Mouse (Mus musculus): ENCODE measurements around the gene Hrc. TPM values are rescaled to one million over a fixed set of nuclear protein-coding genes. Genes with fewer than 3 reads are reported as not detected.
A peak's percentile ranks its signal among the peaks of the same experiment; 100 is the strongest.

The Hrc gene
- total RNA-seq, 4 experiments from 2014 or later: 1,032 to 1,216 (median 1,081) TPM

DNA sequence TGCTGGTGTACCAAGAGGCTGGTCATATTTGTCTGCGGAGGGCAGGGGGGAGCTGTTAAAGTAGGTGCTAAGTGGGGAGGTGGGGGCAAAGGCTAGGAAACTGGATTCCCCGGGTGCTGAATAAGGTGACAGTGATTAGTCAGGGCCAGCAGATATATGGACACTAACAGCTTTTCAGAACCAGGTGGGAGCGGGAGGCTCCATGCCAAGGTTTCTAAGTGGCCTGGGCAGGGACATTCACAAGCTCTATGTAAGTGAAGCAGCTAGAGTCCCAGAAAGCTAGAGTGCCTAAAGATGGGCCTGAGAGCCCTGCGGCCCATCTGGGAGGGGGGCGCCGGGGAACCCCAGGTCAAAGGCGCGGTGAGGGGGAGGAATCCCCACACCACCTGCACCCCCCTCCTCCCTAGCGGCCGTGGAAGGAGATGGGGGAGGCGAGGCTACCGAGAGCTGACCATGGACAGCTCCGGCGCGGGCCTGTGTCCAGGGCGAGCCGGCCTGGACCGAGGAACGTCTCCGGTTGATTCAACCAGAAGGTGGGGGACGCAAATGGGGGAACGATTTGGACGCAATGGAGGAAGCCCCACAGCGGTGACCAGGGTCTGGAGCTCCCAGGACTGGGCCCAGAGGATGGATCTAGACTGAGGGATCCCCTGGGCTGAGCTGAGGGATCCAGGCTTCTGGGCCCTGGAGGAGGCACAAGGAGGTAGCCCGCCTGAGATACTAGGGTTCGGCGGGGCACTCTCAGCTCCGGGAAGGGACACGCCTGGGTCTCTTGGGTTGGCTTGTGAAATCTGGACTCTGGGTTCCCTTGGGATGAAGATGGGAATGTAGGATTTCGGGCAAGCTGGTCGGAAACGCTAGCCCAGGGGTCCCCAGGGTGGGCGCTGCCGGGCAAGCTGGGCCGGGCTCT, 30.9 kb downstream of the Hrc start:
- DNase-seq (ENCODE audit: low spot score): no peak

DNA sequence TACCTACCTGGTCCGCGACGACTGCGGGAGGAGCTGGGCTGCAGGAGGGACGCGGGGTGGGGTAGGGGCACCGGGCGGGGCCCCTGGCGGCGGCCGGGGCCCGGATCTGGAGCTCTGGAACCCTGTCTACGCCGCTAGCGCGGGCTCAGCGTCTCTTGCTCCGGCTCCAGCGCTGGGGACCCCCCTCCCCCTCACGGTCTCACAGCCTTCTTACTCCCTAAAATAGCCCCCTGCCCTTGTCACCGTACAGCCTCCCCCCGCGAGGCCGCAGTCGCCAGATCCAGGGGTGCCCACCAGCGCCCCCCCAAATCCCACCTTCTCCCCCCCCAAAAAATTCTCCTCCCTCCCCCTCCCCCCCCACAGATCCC, 31.5 kb downstream of the Hrc start, which contains the start of gene Ppfia3:
Gene Ppfia3, minus strand, starts transcription at position 368 of the 368 bp plus-strand sequence.
- DNase-seq (ENCODE audit: low spot score): no peak

DNA sequence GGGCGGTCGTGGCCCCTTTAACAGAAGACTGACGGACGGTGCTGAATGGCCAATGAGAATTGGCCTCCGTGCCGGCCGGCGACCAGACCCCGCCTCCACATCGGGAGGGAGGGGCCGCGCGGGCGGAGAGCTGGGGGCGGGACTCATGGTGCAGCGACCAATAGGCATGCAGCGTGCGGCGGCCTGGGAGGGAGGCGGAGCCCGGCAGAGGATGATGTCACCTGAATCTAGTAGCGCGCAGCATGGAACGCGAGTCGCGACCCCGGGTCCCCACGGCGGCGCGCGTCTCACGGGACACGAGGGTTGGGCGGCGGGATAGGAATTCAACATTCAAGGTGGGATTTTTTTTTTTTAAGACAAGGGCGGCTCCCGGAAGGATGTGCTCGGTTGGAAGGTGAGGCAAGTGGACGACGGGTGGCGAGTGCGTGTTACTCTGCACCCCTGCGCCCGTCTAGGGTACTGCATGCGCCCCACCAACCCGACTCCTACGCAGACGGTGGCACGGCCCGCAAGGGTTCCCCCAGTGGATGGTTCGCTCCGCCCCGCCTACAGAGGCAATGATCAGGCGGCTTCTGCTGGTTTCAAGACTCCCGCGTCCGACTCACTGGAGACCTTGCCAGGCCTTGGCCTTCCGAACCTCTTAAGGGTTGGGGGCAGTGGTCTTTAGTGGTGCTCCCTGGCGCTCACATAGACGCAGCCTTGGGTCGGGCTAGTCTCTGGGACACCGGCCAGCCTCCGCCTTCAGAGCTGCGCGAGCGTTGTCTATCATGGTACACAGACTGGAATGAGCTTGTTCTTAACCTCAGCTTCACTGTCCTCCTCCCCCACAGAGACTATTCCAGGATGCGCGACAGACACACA, 32.2 kb downstream of the Hrc start:
- peak; percentile 95 for DNase-seq (ENCODE audit: low spot score)

DNA sequence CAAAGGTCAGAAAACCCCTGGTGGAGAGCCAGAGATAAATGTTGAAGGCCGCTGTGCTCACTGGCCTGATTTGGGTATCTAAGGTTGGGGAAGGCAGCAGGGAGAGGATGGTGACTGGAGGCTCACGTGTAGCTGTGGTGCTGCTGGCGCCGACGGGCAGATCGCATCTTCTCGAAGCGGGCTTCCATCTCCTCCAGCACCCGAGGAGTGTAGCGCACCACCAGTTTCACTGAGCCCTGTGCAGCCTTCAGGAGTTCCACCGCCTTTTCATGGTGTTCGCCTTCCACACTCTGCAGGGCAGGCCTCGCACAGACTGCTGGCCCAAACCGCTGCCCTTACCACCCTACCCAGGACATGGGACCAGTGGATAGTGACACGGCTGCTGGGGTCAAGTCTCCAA, 33.1 kb downstream of the Hrc start:
- DNase-seq (ENCODE audit: low spot score): no peak

DNA sequence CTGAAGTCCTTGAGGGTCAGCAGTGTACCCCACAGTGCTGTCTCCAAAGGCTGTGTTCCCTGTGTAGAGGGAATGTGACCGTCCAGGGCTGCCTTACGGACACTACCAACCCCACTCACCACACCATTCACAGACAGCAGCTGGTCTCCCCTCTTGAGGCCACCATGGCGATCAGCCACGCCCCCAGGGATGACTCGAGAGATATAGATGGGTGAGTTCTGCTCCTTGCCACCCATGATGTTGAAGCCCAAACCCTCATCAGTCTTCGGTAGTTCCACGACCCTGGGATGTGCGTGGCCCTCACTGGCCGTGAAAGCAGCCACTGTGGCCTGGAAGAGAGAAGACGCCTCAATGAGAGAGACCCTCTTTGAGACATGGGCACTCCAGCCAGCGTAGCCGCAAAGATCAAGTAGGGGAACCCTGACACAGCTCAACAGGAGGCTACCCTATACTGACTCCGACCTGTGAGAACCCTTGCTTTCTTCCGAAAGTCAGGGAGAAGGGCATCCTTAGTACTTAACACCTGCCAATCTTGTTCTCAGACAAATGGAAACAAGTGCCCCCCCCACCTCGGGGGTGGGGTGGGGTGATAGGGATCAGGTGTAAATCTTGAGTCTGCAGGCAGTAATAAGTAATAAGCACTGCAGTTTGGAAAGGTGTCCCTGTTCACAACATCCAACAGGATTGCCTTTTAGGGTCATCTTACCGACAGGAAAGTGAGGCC, 34.1 kb downstream of the Hrc start:
- no peak for DNase-seq (ENCODE audit: low spot score)

DNA sequence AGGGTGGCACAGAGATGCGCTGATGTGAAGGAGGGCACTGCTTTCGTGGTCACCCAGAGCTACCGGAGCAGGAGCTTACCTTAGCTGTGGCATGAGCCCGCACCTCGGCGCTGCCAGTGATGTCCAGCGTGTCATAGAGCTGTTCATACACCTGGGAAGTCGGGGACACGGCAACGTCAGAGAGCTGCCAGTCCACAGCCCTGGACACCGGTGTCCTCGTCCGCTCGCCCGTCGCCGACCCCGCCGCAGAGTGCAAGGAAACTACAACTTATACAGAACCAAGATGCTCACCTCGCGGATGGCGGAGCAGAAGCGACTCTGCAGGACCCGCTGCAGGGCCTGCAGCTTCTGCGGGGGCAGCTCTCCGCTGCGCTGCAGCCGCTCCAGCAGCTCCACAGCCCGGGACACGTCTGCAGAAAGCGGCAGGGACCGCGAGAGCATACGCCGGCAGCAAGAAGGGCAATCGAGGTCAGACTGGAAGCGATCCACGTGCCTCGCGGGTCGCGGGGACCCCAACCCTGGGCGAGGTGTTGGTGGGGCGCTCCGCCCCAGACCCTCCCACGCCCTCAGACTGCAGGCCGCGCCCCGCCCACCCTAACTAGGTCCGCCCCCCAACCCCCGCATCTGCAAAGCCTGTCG, 34.9 kb downstream of the Hrc start:
- no peak for DNase-seq (ENCODE audit: low spot score)

DNA sequence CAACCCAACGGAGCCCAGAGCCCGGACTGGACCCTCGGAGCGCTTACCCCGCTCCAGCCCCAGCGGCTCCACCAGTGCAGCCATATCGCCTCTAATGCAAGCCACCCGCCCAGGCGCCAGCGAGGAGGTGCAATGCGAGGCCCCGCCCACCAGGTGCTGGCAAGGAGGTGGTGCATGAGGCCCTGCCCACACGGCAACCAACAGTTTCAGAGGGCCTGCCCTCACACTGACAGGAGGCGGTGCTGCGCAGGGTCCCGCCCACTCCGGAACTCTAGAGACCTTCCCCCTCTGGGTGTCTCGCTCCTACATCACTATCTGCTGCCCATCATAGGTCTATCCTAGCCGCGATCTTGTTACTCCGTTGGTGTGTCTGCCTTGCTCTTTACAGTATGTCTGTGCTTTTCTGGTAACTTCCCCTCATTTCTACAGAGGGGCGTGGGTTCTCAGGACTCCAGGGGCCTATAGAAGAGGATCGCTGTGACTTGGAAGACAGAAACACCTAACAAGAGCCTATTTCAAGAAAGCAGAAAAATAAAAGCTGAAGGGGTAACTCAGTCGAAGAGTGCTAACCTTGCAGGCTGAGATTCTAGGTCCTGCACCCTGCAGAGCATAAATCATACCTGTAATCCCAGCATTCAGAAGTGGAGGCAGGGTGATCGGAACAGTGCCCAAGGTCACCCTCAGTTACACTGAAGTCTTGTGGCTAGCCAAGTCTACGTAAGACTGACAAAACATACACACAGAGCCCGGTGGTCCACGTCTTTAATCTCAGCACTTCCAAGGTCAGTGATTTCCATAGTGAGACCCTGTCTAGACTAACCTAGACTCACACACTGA, 35.6 kb downstream of the Hrc start, which contains the start of gene Lin7b:
Gene Lin7b, minus strand, starts transcription at position 109 of the 837 bp plus-strand sequence.
- peak; percentile 67 for DNase-seq (ENCODE audit: low spot score)

DNA sequence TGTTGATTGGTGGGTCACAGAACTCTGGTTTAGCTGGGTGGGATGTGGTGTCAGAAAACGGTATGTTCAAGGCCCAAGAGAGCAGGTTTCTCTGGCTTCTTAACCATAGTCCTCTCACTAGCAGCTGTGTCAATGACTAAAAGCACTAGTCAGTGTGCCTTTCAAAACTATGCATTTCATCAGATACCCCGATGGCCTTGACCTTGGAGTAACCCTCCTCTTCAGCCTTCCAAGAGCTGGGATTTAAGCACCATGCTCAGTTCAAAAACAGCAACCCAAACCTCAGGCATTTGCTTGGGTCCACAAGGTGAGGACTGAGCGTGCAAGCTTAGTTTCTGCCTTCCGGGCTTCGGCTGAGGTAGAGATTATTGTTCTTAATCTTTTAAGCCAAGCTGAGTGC, 37.3 kb downstream of the Hrc start:
- DNase-seq (ENCODE audit: low spot score): no peak

DNA sequence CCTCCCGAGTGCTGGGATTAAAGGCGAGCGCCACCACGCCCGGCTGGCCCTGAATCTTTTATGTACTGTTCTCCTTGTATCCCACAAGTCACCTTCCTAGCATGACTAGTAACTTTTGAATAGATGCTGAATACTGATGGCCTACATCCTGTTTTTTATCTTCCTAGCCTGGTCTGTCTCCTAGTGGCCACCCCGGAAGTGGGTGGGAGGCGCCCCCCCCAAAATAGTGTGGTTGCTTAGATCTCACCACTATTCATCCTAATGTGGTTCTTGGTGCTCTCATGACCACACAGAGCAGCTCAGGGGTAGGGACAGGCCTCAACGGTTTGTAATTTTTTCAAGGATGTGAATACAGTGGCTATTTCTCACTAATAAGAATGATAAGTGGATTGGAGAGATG, 39.5 kb downstream of the Hrc start:
- no peak for DNase-seq (ENCODE audit: low spot score)

DNA sequence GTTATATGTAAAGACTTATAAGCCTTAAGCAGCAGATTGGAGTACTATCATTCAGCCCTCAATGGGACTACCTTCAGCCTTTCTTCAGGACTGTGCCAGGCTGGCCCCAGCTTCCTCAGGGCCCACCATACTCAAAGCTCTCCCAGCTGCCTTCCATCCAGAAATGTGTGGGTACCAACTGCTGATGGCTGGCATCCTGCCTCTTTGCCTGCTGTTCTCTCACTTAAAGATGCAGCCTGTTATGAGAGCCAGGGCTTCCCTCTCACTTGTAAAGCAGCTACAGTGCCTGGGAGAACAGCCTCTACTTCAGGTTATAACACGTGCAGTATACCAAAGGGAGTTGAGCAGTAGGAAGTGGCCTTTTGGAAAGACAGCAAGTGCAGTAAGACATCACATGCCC, 41.0 kb downstream of the Hrc start:
- no peak for DNase-seq (ENCODE audit: low spot score)

DNA sequence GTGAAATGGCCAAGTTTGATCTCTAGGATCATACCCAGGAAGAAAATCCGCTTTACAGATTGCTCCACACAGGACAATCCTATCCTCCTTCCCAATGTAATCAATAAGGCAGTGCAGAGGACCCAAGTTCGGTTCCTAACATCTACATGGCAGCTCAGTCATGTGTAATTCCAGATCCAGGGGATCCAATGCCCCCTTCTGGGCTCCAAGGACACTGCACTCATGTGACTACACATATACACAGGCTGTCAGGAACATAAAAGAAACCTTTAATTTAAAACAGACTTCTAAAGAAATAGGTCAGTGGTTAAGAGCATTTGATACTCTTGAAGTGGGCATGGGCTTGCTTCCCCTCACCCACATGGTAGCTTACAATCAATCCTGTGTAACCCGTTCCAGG, 51.0 kb downstream of the Hrc start:
- DNase-seq (ENCODE audit: low spot score): no peak

Other genes starting within 250 kb of the Hrc start
- 10 to 100 TPM; 17.8 to 27.4 (median 21.4) TPM for gene Rcn3, start 243.1 kb upstream of the Hrc start, total RNA-seq (2022)
- gene Fcgrt, start 231.4 kb upstream of the Hrc start, total RNA-seq (2022): 10 to 100 TPM; 65.6 to 77.1 (median 67.5) TPM
- gene Rps11, start 210.9 kb upstream of the Hrc start, total RNA-seq (2022): 100 to 1,000 TPM; 572 to 626 (median 604) TPM
- gene Rpl13a, start 206.5 kb upstream of the Hrc start, total RNA-seq (2022): 100 to 1,000 TPM; 580 to 769 (median 686) TPM
- gene Gm45713, start 199.1 kb upstream of the Hrc start, total RNA-seq (2022): 1 to 10 TPM in 1 of 4 experiments, not detected in 3; 1.7 TPM
- 1 to 10 TPM; 6.1 to 7.9 (median 6.5) TPM for gene Flt3l, start 198.9 kb upstream of the Hrc start, total RNA-seq (2022)
- gene Pih1d1, start 181.0 kb upstream of the Hrc start, total RNA-seq (2022): 10 to 100 TPM; 40.4 to 50.5 (median 48.0) TPM
- 10 to 100 TPM; 24.9 to 36.9 (median 29.2) TPM for gene Aldh16a1, start 180.7 kb upstream of the Hrc start, total RNA-seq (2022)
- 10 to 100 TPM; 32.0 to 50.7 (median 41.1) TPM for gene Slc17a7, start 171.3 kb upstream of the Hrc start, total RNA-seq (2022)
- not detected for gene Gfy, start 155.7 kb upstream of the Hrc start, total RNA-seq (2022)
- not detected for gene Pth2, start 154.3 kb upstream of the Hrc start, total RNA-seq (2022)
- not detected for gene Ccdc155, start 130.4 kb upstream of the Hrc start, total RNA-seq (2022)
- gene Dkkl1, start 123.1 kb upstream of the Hrc start, total RNA-seq (2022): not detected
- gene Tead2, start 119.5 kb upstream of the Hrc start, total RNA-seq (2022): 10 to 100 TPM in 1 of 4 experiments, 1 to 10 TPM in 3; 6.2 to 10.4 (median 8.0) TPM
- 1 to 10 TPM; 2.1 to 5.8 (median 3.0) TPM for gene Cd37, start 96.2 kb upstream of the Hrc start, total RNA-seq (2022)
- not detected for gene Slc6a16, start 94.2 kb upstream of the Hrc start, total RNA-seq (2022)
- not detected for gene Slc6a21, start 57.8 kb upstream of the Hrc start, total RNA-seq (2022)
- 10 to 100 TPM; 23.8 to 36.3 (median 25.4) TPM for gene Trpm4, start 1.5 kb upstream of the Hrc start, total RNA-seq (2022)
- under 1 TPM; 0.11 to 0.33 (median 0.20) TPM for gene Ppfia3, start 31.7 kb downstream of the Hrc start, total RNA-seq (2022)
- 1 to 10 TPM; 1.0 to 1.5 (median 1.3) TPM for gene Lin7b, start 35.3 kb downstream of the Hrc start, total RNA-seq (2022)
- gene Snrnp70, start 60.5 kb downstream of the Hrc start, total RNA-seq (2022): 100 to 1,000 TPM in 1 of 4 experiments, 10 to 100 TPM in 3; 68.3 to 107 (median 86.7) TPM
- 1 to 10 TPM; 5.5 to 8.0 (median 6.9) TPM for gene Kcna7, start 70.4 kb downstream of the Hrc start, total RNA-seq (2022)
- under 1 TPM; 0.30 to 0.50 (median 0.36) TPM for gene Ntf5, start 78.4 kb downstream of the Hrc start, total RNA-seq (2022)
- gene Lhb, start 85.5 kb downstream of the Hrc start, total RNA-seq (2022): not detected
- gene Gys1, start 99.6 kb downstream of the Hrc start, total RNA-seq (2022): 100 to 1,000 TPM; 106 to 122 (median 112) TPM
- 10 to 100 TPM; 23.1 to 31.5 (median 26.8) TPM for gene Ruvbl2, start 102.8 kb downstream of the Hrc start, total RNA-seq (2022)
- 100 to 1,000 TPM; 164 to 329 (median 254) TPM for gene Ftl1, start 124.6 kb downstream of the Hrc start, total RNA-seq (2022)
- 10 to 100 TPM; 24.3 to 26.9 (median 26.2) TPM for gene Bax, start 131.6 kb downstream of the Hrc start, total RNA-seq (2022)
- not detected for gene Tulp2, start 146.6 kb downstream of the Hrc start, total RNA-seq (2022)
- 1 to 10 TPM; 3.8 to 8.5 (median 7.6) TPM for gene Gm45808, start 151.5 kb downstream of the Hrc start, total RNA-seq (2022)
- gene Dhdh, start 153.5 kb downstream of the Hrc start, total RNA-seq (2022): 10 to 100 TPM; 10.2 to 12.8 (median 11.5) TPM
- 100 to 1,000 TPM; 130 to 149 (median 139) TPM for gene Nucb1, start 175.1 kb downstream of the Hrc start, total RNA-seq (2022)
- 10 to 100 TPM; 21.9 to 31.6 (median 28.0) TPM for gene Ppp1r15a, start 191.0 kb downstream of the Hrc start, total RNA-seq (2022)
- gene Plekha4, start 191.0 kb downstream of the Hrc start, total RNA-seq (2022): 1 to 10 TPM; 2.6 to 4.2 (median 3.0) TPM
- 1 to 10 TPM in 3 of 4 experiments, under 1 TPM in 1; 0.40 to 2.0 (median 1.1) TPM for gene Hsd17b14, start 219.6 kb downstream of the Hrc start, total RNA-seq (2022)
- 100 to 1,000 TPM; 295 to 316 (median 308) TPM for gene Bcat2, start 234.9 kb downstream of the Hrc start, total RNA-seq (2022)